Mouse (Mus musculus) A20 (cell line): ENCODE results near the gene Ndufv1.
"Not testable (repeated sequence)": the region's sequence is repeated elsewhere in the genome, so short reads cannot be mapped to it uniquely, and the experiment has no call there.

Experiments used
- DNase-seq: peaks from one replicate; pipeline ENCODE4 v3.0.0-alpha.2; 2011; ENCODE audit warnings: low read depth, low spot score

Gene Ndufv1

GRCm38 (mm10) chr19:4012432-4013022 lies at the start of gene Ndufv1:
Ndufv1 (minus strand) TSS chr19:4012806.
- DNase-seq = peak; percentile 97

- DNase-seq = peak; percentile 33
Observed at GRCm38 (mm10) chr19:4060899-4061465, 48.4 kb upstream of the Ndufv1 start.

- DNase-seq = not testable (repeated sequence)
Observed at GRCm38 (mm10) chr19:4060044-4060898, 47.7 kb upstream of the Ndufv1 start.

GRCm38 (mm10) chr19:4059069-4059740 lies 46.6 kb upstream of the Ndufv1 start, which contains the start of gene Gstp3:
Gstp3 (minus strand) TSS chr19:4059569.
- no peak for DNase-seq

- no peak for DNase-seq
Observed at GRCm38 (mm10) chr19:4058581-4058980, 46.0 kb upstream of the Ndufv1 start.

- no peak for DNase-seq
Observed at GRCm38 (mm10) chr19:4057962-4058361, 45.4 kb upstream of the Ndufv1 start.

- no peak for DNase-seq
Observed at GRCm38 (mm10) chr19:4057389-4057788, 44.8 kb upstream of the Ndufv1 start.

- no peak for DNase-seq
Observed at GRCm38 (mm10) chr19:4056727-4057126, 44.1 kb upstream of the Ndufv1 start.

- no peak for DNase-seq
Observed at GRCm38 (mm10) chr19:4055947-4056693, 43.5 kb upstream of the Ndufv1 start.

GRCm38 (mm10) chr19:4055216-4055946 lies 42.8 kb upstream of the Ndufv1 start:
- no peak for DNase-seq

- no peak for DNase-seq
Observed at GRCm38 (mm10) chr19:4054613-4055012, 42.0 kb upstream of the Ndufv1 start.

- DNase-seq = no peak
Observed at GRCm38 (mm10) chr19:4052516-4053030, 40.0 kb upstream of the Ndufv1 start.

GRCm38 (mm10) chr19:4051741-4052515 lies 39.3 kb upstream of the Ndufv1 start:
- peak; percentile 60 for DNase-seq

GRCm38 (mm10) chr19:4051016-4051415 lies 38.4 kb upstream of the Ndufv1 start:
- no peak for DNase-seq

GRCm38 (mm10) chr19:4049069-4049468 lies 36.5 kb upstream of the Ndufv1 start:
- DNase-seq = peak; percentile 30

GRCm38 (mm10) chr19:4047859-4048258 lies 35.3 kb upstream of the Ndufv1 start:
- DNase-seq = peak; percentile 81

GRCm38 (mm10) chr19:4046866-4047254 lies 34.3 kb upstream of the Ndufv1 start:
- no peak for DNase-seq

GRCm38 (mm10) chr19:4045966-4046865 lies 33.6 kb upstream of the Ndufv1 start, which contains the start of gene Gstp2:
Gstp2 (minus strand) TSS chr19:4046023.
- no peak for DNase-seq
